Mouse (Mus musculus): ENCODE data around the gene Ddost. TPM values are rescaled to one million over a fixed set of nuclear protein-coding genes. Genes with fewer than 3 reads are reported as not detected.

The Ddost gene
- polyA plus RNA-seq, 1 experiment from 2014 or later, result 277 TPM

DNA sequence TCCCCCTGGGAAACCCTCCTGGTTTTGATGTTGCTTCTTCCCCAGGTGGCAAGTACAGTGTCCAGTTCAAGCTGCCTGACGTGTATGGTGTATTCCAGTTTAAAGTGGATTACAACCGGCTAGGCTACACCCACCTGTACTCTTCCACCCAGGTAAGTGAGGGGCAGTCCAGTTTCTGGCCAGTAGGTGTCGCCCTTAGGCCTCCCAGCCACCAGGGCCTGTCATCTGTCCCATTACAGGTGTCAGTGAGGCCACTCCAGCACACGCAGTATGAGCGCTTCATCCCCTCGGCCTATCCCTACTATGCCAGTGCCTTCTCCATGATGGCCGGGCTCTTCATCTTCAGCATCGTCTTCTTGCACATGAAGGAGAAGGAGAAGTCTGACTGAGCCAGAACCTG lies 7.1 kb downstream of the Ddost start:
- H3K4me2 ChIP-seq (ENCODE audit: low read length), result no peak overlapping the region
- no peaks in the 10 kb centered on the region for H3K4me1 ChIP-seq (ENCODE audit: control insufficient read depth in 2 of 2, insufficient read depth in 2 of 2, low read length in 2 of 2)
- H3K9me3 ChIP-seq (ENCODE audit: control insufficient read depth, low read length), result no peaks in the 10 kb centered on the region
- no peak overlapping the region for H3K27ac ChIP-seq (replicated peaks in 1 of 2; ENCODE audit: control insufficient read depth in 1 of 2, insufficient read depth in 1 of 2, low read depth in 2 of 2, low read length in 2 of 2)
- peaks cover 99% of the 10 kb centered on the region for H3K36me3 ChIP-seq (ENCODE audit: control insufficient read depth, insufficient read depth, low read length)
- 50% methylated on average over 8 of the region's 8 CpGs for WGBS
- no peak for ATAC-seq (ENCODE audit: insufficient number of reproducible peaks, insufficient read depth, low FRiP score, low read depth)
- H3K27me3 ChIP-seq (ENCODE audit: control insufficient read depth, insufficient read depth, low read length), result no peaks in the 10 kb centered on the region
- no peak overlapping the region for H3K4me3 ChIP-seq (ENCODE audit: control insufficient read depth in 1 of 2, insufficient read depth in 1 of 2, low read depth in 1 of 2, low read length in 2 of 2)
- H3K9ac ChIP-seq (ENCODE audit: low read length), result no peak overlapping the region

GRCm38 (mm10) chr4:138312105-138312504 lies 7.6 kb downstream of the Ddost start:
- no peak overlapping the region for H3K4me3 ChIP-seq (ENCODE audit: control insufficient read depth in 1 of 2, insufficient read depth in 1 of 2, low read depth in 1 of 2, low read length in 2 of 2)

DNA sequence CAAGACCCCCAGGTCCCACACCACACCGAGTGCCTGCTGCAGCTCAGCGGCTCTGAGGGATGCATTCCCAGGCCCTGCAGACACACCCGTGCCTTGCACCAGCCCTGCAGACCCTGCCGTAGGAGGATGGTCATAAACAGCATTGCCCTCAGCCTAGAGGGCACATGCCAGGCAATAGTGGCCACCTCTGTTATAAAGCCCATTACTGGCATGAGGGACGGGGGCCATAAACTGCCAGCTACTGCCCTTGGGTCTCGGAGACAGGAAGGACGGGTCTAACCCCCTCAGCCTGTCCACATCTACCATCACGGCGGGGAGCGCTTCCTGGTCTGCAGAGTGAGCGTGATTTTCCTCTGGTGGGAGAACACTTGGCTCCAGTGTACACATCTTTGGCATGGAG lies 8.5 kb downstream of the Ddost start:
- H3K4me3 ChIP-seq (ENCODE audit: control insufficient read depth in 1 of 2, insufficient read depth in 1 of 2, low read depth in 1 of 2, low read length in 2 of 2), result no peak overlapping the region
- H3K27ac ChIP-seq (replicated peaks in 1 of 2; ENCODE audit: control insufficient read depth in 1 of 2, insufficient read depth in 1 of 2, low read depth in 2 of 2, low read length in 2 of 2), result no peak overlapping the region
- H3K9me3 ChIP-seq (ENCODE audit: control insufficient read depth, low read length), result no peaks in the 10 kb centered on the region
- H3K9ac ChIP-seq (ENCODE audit: low read length), result no peak overlapping the region
- 86% methylated on average over 11 of the region's 11 CpGs for WGBS
- peaks cover 99% of the 10 kb centered on the region for H3K36me3 ChIP-seq (ENCODE audit: control insufficient read depth, insufficient read depth, low read length)
- no peaks in the 10 kb centered on the region for H3K27me3 ChIP-seq (ENCODE audit: control insufficient read depth, insufficient read depth, low read length)
- H3K4me2 ChIP-seq (ENCODE audit: low read length), result no peak overlapping the region
- no peak for ATAC-seq (ENCODE audit: insufficient number of reproducible peaks, insufficient read depth, low FRiP score, low read depth)
- H3K4me1 ChIP-seq (ENCODE audit: control insufficient read depth in 2 of 2, insufficient read depth in 2 of 2, low read length in 2 of 2), result no peaks in the 10 kb centered on the region

More at GRCm38 (mm10) chr4:138312105-138312504, 7.6 kb downstream of the Ddost start:
- Histone ChIP-seq H3K4me2 (ENCODE audit: low read length) (no peak overlapping the region), H3K9ac (ENCODE audit: low read length) (no peak overlapping the region), H3K4me1 (ENCODE audit: control insufficient read depth in 2 of 2, insufficient read depth in 2 of 2, low read length in 2 of 2) (no peaks in the 10 kb centered on the region), H3K9me3 (ENCODE audit: control insufficient read depth, low read length) (no peaks in the 10 kb centered on the region), H3K36me3 (ENCODE audit: control insufficient read depth, insufficient read depth, low read length) (peaks cover 99% of the 10 kb centered on the region), H3K27ac (replicated peaks in 1 of 2; ENCODE audit: control insufficient read depth in 1 of 2, insufficient read depth in 1 of 2, low read depth in 2 of 2, low read length in 2 of 2) (no peak overlapping the region), H3K27me3 (ENCODE audit: control insufficient read depth, insufficient read depth, low read length) (no peaks in the 10 kb centered on the region)
- no peak for ATAC-seq (ENCODE audit: insufficient number of reproducible peaks, insufficient read depth, low FRiP score, low read depth)
- WGBS, result 91% methylated on average over 3 of the region's 3 CpGs

GRCm38 (mm10) chr4:138313795-138314194 lies 9.3 kb downstream of the Ddost start:
- no peaks in the 10 kb centered on the region for H3K27me3 ChIP-seq (ENCODE audit: control insufficient read depth, insufficient read depth, low read length)
- no peak overlapping the region for H3K4me3 ChIP-seq (ENCODE audit: control insufficient read depth in 1 of 2, insufficient read depth in 1 of 2, low read depth in 1 of 2, low read length in 2 of 2)
- no peak overlapping the region for H3K4me2 ChIP-seq (ENCODE audit: low read length)
- H3K9ac ChIP-seq (ENCODE audit: low read length), result no peak overlapping the region
- 83% methylated on average over 4 of the region's 4 CpGs for WGBS
- no peak for ATAC-seq (ENCODE audit: insufficient number of reproducible peaks, insufficient read depth, low FRiP score, low read depth)
- H3K36me3 ChIP-seq (ENCODE audit: control insufficient read depth, insufficient read depth, low read length), result peaks cover 98% of the 10 kb centered on the region
- no peaks in the 10 kb centered on the region for H3K9me3 ChIP-seq (ENCODE audit: control insufficient read depth, low read length)
- H3K27ac ChIP-seq (replicated peaks in 1 of 2; ENCODE audit: control insufficient read depth in 1 of 2, insufficient read depth in 1 of 2, low read depth in 2 of 2, low read length in 2 of 2), result no peak overlapping the region
- H3K4me1 ChIP-seq (ENCODE audit: control insufficient read depth in 2 of 2, insufficient read depth in 2 of 2, low read length in 2 of 2), result no peaks in the 10 kb centered on the region

- 74% methylated on average over 9 of the region's 9 CpGs for WGBS
- no peak for ATAC-seq (ENCODE audit: insufficient number of reproducible peaks, insufficient read depth, low FRiP score, low read depth)
- peaks cover 92% of the 10 kb centered on the region for H3K36me3 ChIP-seq (ENCODE audit: control insufficient read depth, insufficient read depth, low read length)
Observed at GRCm38 (mm10) chr4:138315781-138316180, 11.3 kb downstream of the Ddost start.

DNA sequence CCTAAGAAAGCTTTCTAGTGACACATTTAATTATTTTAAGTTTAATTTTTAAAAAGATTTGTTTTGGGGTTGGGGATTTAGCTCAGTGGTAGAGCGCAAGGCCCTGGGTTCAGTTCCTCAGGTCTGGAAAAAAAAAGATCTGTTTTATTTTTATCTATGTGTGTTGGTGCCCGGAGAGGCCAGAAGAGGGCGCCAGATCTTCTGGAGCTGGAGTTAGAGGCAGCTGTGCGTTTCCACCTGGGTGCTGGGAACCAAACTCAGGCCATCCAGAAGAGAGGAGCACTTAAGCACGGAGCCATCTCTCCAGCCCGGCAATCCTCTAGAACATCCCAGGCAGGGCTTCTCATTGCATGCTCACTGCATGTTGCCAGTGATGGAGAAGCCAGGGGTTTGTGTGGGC lies 11.8 kb downstream of the Ddost start:
- WGBS, result 83% methylated on average over 6 of the region's 6 CpGs
- H3K4me2 ChIP-seq (ENCODE audit: low read length), result no peak overlapping the region
- no peaks in the 10 kb centered on the region for H3K27me3 ChIP-seq (ENCODE audit: control insufficient read depth, insufficient read depth, low read length)
- H3K9ac ChIP-seq (ENCODE audit: low read length), result no peak overlapping the region
- H3K4me3 ChIP-seq (ENCODE audit: control insufficient read depth in 1 of 2, insufficient read depth in 1 of 2, low read depth in 1 of 2, low read length in 2 of 2), result no peak overlapping the region
- no peak overlapping the region for H3K27ac ChIP-seq (replicated peaks in 1 of 2; ENCODE audit: control insufficient read depth in 1 of 2, insufficient read depth in 1 of 2, low read depth in 2 of 2, low read length in 2 of 2)
- no peak for ATAC-seq (ENCODE audit: insufficient number of reproducible peaks, insufficient read depth, low FRiP score, low read depth)
- H3K36me3 ChIP-seq (ENCODE audit: control insufficient read depth, insufficient read depth, low read length), result peaks cover 86% of the 10 kb centered on the region
- peaks cover 3 to 7% of the 10 kb centered on the region in 2 experiments; a peak in 2 of 4 replicates for H3K4me1 ChIP-seq (ENCODE audit: control insufficient read depth in 2 of 2, insufficient read depth in 2 of 2, low read length in 2 of 2)
- no peaks in the 10 kb centered on the region for H3K9me3 ChIP-seq (ENCODE audit: control insufficient read depth, low read length)

More at GRCm38 (mm10) chr4:138315781-138316180, 11.3 kb downstream of the Ddost start:
- Histone ChIP-seq H3K9me3 (ENCODE audit: control insufficient read depth, low read length) (no peaks in the 10 kb centered on the region), H3K4me3 (ENCODE audit: control insufficient read depth in 1 of 2, insufficient read depth in 1 of 2, low read depth in 1 of 2, low read length in 2 of 2) (no peak overlapping the region), H3K27ac (replicated peaks in 1 of 2; ENCODE audit: control insufficient read depth in 1 of 2, insufficient read depth in 1 of 2, low read depth in 2 of 2, low read length in 2 of 2) (no peak overlapping the region), H3K4me2 (ENCODE audit: low read length) (no peak overlapping the region), H3K27me3 (ENCODE audit: control insufficient read depth, insufficient read depth, low read length) (no peaks in the 10 kb centered on the region), H3K9ac (ENCODE audit: low read length) (no peak overlapping the region), H3K4me1 (ENCODE audit: control insufficient read depth in 2 of 2, insufficient read depth in 2 of 2, low read length in 2 of 2) (peaks cover 3% of the 10 kb centered on the region in 2 experiments; a peak in 1 of 4 replicates)

GRCm38 (mm10) chr4:138318509-138319266 lies 14.2 kb downstream of the Ddost start:
- Histone ChIP-seq H3K4me1 (ENCODE audit: control insufficient read depth in 2 of 2, insufficient read depth in 2 of 2, low read length in 2 of 2) (peaks cover 9 to 23% of the 10 kb centered on the region in 2 experiments), H3K9me3 (ENCODE audit: control insufficient read depth, low read length) (no peaks in the 10 kb centered on the region), H3K36me3 (ENCODE audit: control insufficient read depth, insufficient read depth, low read length) (peaks cover 63% of the 10 kb centered on the region), H3K4me2 (ENCODE audit: low read length) (no peak overlapping the region), H3K4me3 (ENCODE audit: control insufficient read depth in 1 of 2, insufficient read depth in 1 of 2, low read depth in 1 of 2, low read length in 2 of 2) (no peak overlapping the region), H3K9ac (ENCODE audit: low read length) (no peak overlapping the region), H3K27me3 (ENCODE audit: control insufficient read depth, insufficient read depth, low read length) (no peaks in the 10 kb centered on the region), H3K27ac (replicated peaks in 1 of 2; ENCODE audit: control insufficient read depth in 1 of 2, insufficient read depth in 1 of 2, low read depth in 2 of 2, low read length in 2 of 2) (no peak overlapping the region)
- peak; percentile 14; the same call in 1 of the 2 replicates for ATAC-seq (ENCODE audit: insufficient number of reproducible peaks, insufficient read depth, low FRiP score, low read depth)
- 43% methylated on average over 6 of the region's 6 CpGs for WGBS

DNA sequence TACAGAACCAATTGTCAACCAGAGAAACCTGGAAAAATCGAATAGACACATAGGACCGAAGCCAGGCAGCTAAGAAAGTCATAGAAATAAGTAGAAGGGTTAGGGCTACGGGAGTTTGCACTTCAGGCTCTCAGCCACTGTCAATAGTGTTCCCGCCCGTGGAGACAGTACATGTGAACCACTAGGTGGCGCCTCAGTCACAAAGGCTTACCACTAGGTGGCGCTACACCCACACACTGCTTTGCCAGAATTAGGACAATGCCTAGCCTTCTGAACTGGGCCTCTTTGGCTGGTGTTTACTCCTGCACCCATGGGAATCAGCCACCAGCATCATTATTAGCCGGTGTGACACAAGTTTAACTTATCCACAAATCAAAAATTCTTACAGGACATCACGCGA lies 15.0 kb downstream of the Ddost start:
- Histone ChIP-seq H3K27ac (replicated peaks in 1 of 2; ENCODE audit: control insufficient read depth in 1 of 2, insufficient read depth in 1 of 2, low read depth in 2 of 2, low read length in 2 of 2) (no peak overlapping the region), H3K9me3 (ENCODE audit: control insufficient read depth, low read length) (no peaks in the 10 kb centered on the region), H3K27me3 (ENCODE audit: control insufficient read depth, insufficient read depth, low read length) (no peaks in the 10 kb centered on the region), H3K36me3 (ENCODE audit: control insufficient read depth, insufficient read depth, low read length) (peaks cover 55% of the 10 kb centered on the region), H3K4me3 (ENCODE audit: control insufficient read depth in 1 of 2, insufficient read depth in 1 of 2, low read depth in 1 of 2, low read length in 2 of 2) (no peak overlapping the region), H3K9ac (ENCODE audit: low read length) (no peak overlapping the region), H3K4me2 (ENCODE audit: low read length) (no peak overlapping the region), H3K4me1 (ENCODE audit: control insufficient read depth in 2 of 2, insufficient read depth in 2 of 2, low read length in 2 of 2) (peaks cover 16 to 32% of the 10 kb centered on the region in 2 experiments)
- 34% methylated on average over 10 of the region's 10 CpGs for WGBS
- no peak for ATAC-seq (ENCODE audit: insufficient number of reproducible peaks, insufficient read depth, low FRiP score, low read depth)
